Mouse (Mus musculus) cortical plate, adult 2 months (tissue): ENCODE results near the gene Fancf. TPM values are rescaled to one million over a fixed set of nuclear protein-coding genes. Genes with fewer than 3 reads are reported as not detected.

Source experiments
- H3K27ac ChIP-seq: fragments of 200-500 bp; 2 replicates; pipeline ENCODE4 v1.5.1; 2012; ENCODE audit warnings: low read length, control low read depth, inconsistent platforms; ENCODE audit not compliant: insufficient read depth
- H3K4me1 ChIP-seq: fragments of 200-500 bp; 2 replicates; pipeline ENCODE4 v1.6.1; 2011; ENCODE audit warnings: low read length; ENCODE audit not compliant: control insufficient read depth, insufficient read depth
- H3K4me3 ChIP-seq: fragments of 200-500 bp; 2 replicates; pipeline ENCODE4 v1.5.1; 2011; ENCODE audit warnings: mild to moderate bottlenecking, low read length, control low read depth; ENCODE audit not compliant: insufficient read depth
- CTCF ChIP-seq: fragments of 200-500 bp; IDR thresholded peaks from 2 replicates; pipeline ENCODE4 v1.5.1; 2011; ENCODE audit warnings: mild to moderate bottlenecking, control low read depth, low read length; ENCODE audit not compliant: insufficient read depth; ENCODE audit errors: extremely low read depth
- POLR2A ChIP-seq: fragments of 200-500 bp; IDR thresholded peaks from 2 replicates; pipeline ENCODE4 v1.6.1; 2011; ENCODE audit warnings: mild to moderate bottlenecking, low read length, control low read depth; ENCODE audit not compliant: insufficient read depth; ENCODE audit errors: extremely low read depth
- polyA plus RNA-seq: library from polyadenylated mRNA; depleted of rRNA; stranded (reverse); fragments of >200 nt; gene quantifications from 2 replicates; pipeline ENCODE4 v1.2.3, GENCODE M21; 2012; rRNA removed

Fancf gene
- polyA plus RNA-seq: 4.7 and 4.8 TPM in 2 replicates

GRCm38 (mm10) chr7:51862097-51862492 is at the start of gene Fancf:
Gene Fancf (minus strand): TSS chr7:51862267.
- TF ChIP-seq POLR2A: peak; percentile 68
- no peak for TF ChIP-seq CTCF
- H3K27ac ChIP-seq: peak within 1 kb of the TSS; percentile 97
- H3K4me3 ChIP-seq: peak within 1 kb of the TSS; percentile 71
- H3K4me1 ChIP-seq: no peaks in the 10 kb centered on the region

DNA sequence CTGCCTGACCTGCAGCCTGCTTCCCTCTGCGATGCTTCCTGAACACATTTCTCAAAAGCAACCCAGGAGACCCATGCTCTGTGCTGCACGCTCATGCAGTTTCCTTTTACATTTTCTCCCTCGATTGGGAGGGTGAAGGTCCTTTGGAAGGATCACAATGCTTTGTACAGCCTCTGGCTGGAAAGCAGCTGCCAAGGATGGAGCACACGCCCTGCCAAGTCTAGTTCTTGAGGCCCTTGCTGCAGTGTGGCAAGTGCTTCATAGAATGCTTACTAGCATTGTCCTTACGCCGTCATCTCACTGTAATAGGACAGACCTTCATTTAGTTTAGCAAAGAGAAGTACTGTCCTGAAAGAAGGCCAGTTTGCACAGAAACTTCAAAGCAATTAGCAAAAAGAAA is 37.0 kb upstream of the Fancf start:
- no peak for TF ChIP-seq POLR2A
- no peak for TF ChIP-seq CTCF
- Histone ChIP-seq H3K27ac (no peak overlapping the region), H3K4me3 (no peak overlapping the region), H3K4me1 (no peaks in the 10 kb centered on the region)

DNA sequence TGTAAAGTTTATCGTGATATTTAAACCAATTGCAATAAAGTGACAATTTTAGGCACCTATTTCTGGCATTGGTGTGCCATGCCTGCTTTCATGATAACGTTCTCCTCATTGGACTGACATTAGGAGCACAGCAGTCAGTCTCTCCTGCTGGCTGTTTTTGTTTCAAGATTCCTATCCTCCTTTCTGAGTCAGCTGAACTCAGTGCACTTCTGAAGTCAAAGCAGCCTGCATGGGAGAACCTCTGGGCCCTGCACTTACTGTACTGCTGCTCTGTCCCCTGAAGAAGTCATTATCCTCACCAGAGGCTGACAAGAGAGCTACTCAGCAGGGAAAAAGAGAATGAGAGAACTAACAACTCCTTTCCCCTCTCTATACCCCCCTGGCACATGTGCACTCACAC is 32.9 kb upstream of the Fancf start:
- TF ChIP-seq CTCF (no peak), POLR2A (no peak)
- no peaks in the 10 kb centered on the region for H3K4me1 ChIP-seq
- no peak overlapping the region for H3K27ac ChIP-seq
- no peak overlapping the region for H3K4me3 ChIP-seq

DNA sequence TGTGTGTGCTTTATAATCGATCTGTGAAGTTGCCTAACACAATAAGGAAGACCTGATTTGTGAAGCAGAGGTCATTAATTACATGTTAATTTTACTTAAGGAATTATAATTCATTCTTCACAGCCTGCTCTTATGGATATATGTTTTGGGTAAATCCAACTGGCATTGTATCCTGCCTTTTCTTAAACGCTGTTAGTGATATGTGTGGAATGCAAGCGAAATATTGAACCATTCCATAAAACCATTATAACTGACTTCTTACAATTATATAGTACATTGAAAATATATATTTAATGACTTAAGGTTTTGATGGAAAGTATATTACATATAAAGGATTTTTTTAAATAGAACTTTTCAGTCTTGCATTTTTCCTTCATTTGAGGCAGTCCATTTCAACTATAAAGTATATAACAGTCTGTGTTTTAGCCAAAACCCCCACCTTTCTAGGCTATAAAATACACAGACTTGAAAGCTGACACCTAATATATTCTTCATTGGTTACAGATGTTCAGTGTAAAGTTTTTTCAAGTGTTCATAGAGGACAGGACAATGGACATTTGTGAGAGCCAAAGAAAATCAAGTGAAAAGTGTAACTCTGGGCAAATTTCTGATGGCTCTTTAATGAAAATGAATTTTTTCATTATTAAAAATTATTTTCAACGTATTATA is 32.2 kb upstream of the Fancf start:
- no peak overlapping the region for H3K4me3 ChIP-seq
- no peak overlapping the region for H3K27ac ChIP-seq
- TF ChIP-seq CTCF: no peak
- TF ChIP-seq POLR2A: no peak
- H3K4me1 ChIP-seq: no peaks in the 10 kb centered on the region

- Histone ChIP-seq H3K4me1 (no peaks in the 10 kb centered on the region), H3K4me3 (no peak overlapping the region), H3K27ac (no peak overlapping the region)
- TF ChIP-seq CTCF: no peak
These were observed 30.9 kb upstream of the Fancf start for GRCm38 (mm10) chr7:51893008-51893407.

DNA sequence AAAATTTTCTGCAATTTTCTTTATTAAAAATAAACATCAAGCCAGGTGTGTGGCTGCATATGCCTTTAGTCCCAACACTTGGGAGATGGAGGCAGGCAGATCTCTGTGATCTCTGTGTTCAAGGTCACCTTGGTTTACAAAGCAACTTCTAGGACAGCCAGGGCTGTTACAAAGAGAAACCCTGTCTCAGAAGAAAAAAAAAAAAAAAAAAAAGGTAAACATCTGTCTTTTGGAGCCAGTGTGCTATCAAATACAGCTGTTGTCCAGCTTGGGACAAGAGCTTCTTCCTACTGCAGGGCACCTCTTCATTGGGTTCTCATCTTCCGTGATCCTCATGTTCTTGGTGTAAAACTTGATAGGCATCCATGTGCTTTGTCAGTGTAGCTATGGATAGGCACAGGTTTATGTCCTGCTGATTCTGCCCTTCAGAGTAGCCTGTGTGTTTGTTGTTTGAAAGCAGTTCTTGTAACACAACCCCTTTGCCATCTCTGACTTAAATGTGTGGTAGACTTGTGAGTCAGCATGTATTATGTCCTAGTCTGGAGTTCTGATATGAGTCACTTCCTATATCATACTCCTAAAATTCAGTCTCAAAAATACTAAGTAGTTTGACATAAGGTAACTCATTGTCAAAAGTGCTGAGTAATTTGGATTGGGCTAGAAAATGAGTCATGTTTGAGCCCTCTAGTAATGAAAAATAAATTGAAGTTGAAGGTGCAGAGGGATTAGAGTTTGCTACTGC is 30.3 kb upstream of the Fancf start:
- no peaks in the 10 kb centered on the region for H3K4me1 ChIP-seq
- H3K27ac ChIP-seq: no peak overlapping the region
- TF ChIP-seq CTCF (no peak), POLR2A (no peak)
- no peak overlapping the region for H3K4me3 ChIP-seq

- Histone ChIP-seq H3K4me1 (no peaks in the 10 kb centered on the region), H3K4me3 (no peak overlapping the region), H3K27ac (no peak overlapping the region)
- TF ChIP-seq POLR2A (no peak), CTCF (no peak)
These were observed 27.5 kb upstream of the Fancf start for GRCm38 (mm10) chr7:51889601-51890000.

DNA sequence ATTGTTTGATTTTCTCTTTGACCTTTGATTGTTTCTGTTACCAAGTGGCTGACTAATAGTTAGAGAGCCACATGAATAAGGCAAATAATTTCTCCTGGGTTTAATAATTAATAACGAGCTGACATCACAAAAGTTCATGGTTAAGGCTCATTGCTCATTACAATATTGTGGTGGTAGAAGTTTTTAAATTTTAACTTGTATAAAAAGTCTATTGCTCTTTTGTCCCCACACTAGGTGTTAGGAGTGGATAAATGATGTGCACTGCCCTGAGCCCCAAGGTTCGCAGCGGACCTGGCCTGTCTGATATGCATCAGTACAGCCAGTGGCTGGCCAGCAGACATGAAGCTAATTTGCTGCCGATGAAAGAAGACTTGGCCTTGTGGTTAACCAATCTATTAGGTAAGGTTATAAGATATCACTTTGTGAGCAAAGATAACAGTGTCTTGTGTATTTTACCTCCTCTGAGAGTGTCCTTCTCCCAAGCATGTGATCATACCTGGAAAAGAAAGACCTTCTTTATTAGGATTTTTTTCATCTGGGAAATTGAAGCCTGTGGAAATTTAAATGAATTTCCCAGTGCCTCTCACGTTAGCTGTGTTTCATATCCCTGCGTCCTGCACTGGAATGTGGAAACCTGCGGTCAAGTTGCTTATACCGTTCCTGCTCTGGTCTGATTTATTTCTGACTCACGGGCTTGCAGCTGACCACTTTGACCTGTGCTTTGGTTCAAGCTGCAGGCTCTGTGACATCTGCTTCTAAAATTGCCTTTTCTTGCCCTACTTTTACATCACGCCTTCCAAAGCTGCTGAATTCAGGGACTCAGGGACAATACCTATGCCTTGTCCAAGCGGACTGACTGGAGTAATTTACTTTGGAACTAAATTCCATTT is 25.9 kb upstream of the Fancf start:
- H3K4me1 ChIP-seq: no peaks in the 10 kb centered on the region

GRCm38 (mm10) chr7:51885345-51885744 is 23.3 kb upstream of the Fancf start:
- no peak overlapping the region for H3K4me3 ChIP-seq
- TF ChIP-seq CTCF (no peak), POLR2A (no peak)
- H3K27ac ChIP-seq: no peak overlapping the region
- no peaks in the 10 kb centered on the region for H3K4me1 ChIP-seq

More for the DNA sequence above, 25.9 kb upstream of the Fancf start:
- no peak for TF ChIP-seq POLR2A
- no peak overlapping the region for H3K27ac ChIP-seq
- H3K4me3 ChIP-seq: no peak overlapping the region
